Mouse (Mus musculus) liver, embryonic 15.5 days (tissue): ENCODE results near the gene Prlh. TPM values are rescaled to one million over a fixed set of nuclear protein-coding genes. Genes with fewer than 3 reads are reported as not detected.

Experiments used
- ATAC-seq: fragments of 200-750 bp; cut with Nextera tagmentation; 2 replicates; pipeline ENCODE4 v1.8.0; 2017; ENCODE audit warnings: moderate number of reproducible peaks, mild to moderate bottlenecking, moderate library complexity; ENCODE audit not compliant: insufficient read depth
- H3K27ac ChIP-seq: fragments of 300-500 bp; sonication (generic); replicated peaks from 2 replicates; pipeline ENCODE4 v1.5.1; 2015; ENCODE audit warnings: mild to moderate bottlenecking, inconsistent platforms
- H3K27me3 ChIP-seq: fragments of 300-500 bp; sonication (generic); 2 replicates; pipeline ENCODE4 v1.6.1; 2015; ENCODE audit warnings: mild to moderate bottlenecking, inconsistent platforms
- H3K36me3 ChIP-seq: fragments of 300-500 bp; sonication (generic); replicated peaks from 2 replicates; pipeline ENCODE4 v1.6.1; 2015; ENCODE audit warnings: moderate library complexity, mild to moderate bottlenecking, inconsistent platforms
- H3K4me1 ChIP-seq: fragments of 300-500 bp; sonication (generic); replicated peaks from 2 replicates; pipeline ENCODE4 v1.6.1; 2015; ENCODE audit warnings: inconsistent platforms
- H3K4me2 ChIP-seq: fragments of 300-500 bp; sonication (generic); 2 replicates; pipeline ENCODE4 v1.6.1; 2015; ENCODE audit warnings: moderate library complexity, mild to moderate bottlenecking, inconsistent platforms
- H3K4me3 ChIP-seq: fragments of 300-500 bp; sonication (generic); replicated peaks from 2 replicates; pipeline ENCODE4 v1.5.1; 2015; ENCODE audit warnings: mild to moderate bottlenecking, inconsistent platforms
- H3K9ac ChIP-seq: fragments of 300-500 bp; sonication (generic); 2 replicates; pipeline ENCODE4 v1.6.1; 2015; ENCODE audit warnings: moderate library complexity, mild to moderate bottlenecking, inconsistent platforms
- H3K9me3 ChIP-seq: fragments of 300-500 bp; sonication (generic); replicated peaks from 2 replicates; pipeline ENCODE4 v1.6.1; 2016; ENCODE audit warnings: inconsistent platforms
- WGBS: fragments of 180-500 bp; shearing (Covaris S2); methylation state at CpG from one replicate; pipeline ENCODE4 v1.1.7; 2015; ENCODE audit warnings: mixed read lengths; ENCODE audit not compliant: insufficient replicate concordance; 5-methylcytosine and 5-hydroxymethylcytosine counted together
- polyA plus RNA-seq: library from polyadenylated mRNA; unstranded; fragments of >200 nt; fragmentation: Nextera tagmentation; extraction: Ambion mirVana; gene quantifications from 2 replicates; pipeline ENCODE4 v1.2.1, GENCODE M21; 2015

The Prlh gene
- not detected in 2 replicates for polyA plus RNA-seq

DNA sequence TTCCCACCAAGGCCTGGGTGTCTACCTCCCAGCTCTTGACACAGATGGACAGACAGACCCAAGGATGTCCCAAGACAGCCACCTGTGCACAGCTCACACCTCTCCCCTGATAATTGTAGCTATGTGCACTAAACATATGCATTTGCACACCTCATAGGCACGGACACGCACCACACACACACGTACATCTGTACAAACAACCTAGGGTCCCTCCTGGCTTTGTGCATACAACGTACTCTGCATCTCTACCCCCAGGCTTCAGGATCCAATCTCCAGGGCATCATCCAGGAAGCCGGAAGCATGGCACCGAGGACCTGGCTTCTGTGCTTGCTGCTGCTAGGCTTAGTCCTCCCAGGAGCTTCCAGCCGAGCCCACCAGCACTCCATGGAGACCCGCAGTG is at the start of gene Prlh:
Prlh (plus strand) TSS at position 301 of the 400 bp plus-strand sequence.
- no peak within 1 kb of the TSS for H3K4me2 ChIP-seq
- 75% methylated on average over 8 of the region's 8 CpGs for WGBS

DNA sequence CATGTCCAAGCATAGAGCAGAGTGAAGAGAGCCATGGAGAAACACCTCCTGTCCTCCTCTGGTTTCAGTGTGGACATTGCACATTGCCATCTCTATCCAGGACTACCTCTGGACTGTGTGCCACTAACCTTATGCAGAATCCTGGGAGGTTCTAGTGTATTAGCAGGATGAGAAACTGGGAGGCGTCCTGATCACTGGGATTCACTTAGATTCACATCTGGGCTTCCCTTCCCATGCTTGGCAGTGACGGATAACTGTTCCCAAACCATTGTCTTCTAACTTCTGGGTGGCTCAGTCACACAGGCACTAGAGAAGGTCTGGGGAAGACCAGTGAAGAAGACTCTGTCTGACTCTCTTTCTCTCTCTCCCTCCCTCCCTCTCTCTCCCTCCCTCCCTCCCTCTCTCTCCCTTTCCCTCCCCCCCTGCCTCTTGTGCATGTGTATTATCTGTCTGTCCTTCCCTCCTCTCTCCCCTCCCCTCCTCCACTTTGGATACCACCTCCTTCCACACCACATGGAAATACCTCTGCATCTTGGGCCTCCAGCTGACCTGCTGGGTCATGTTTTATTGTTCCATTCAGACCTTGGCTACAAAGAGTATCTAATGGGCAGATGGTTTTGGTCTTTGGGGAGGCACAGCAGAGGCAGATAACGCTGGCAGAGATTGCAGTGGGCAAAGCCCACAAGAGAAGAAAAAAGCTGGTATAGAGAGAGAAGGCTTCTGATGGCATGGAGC is 49.5 kb upstream of the Prlh start:
- no peaks in the 10 kb centered on the region for H3K27me3 ChIP-seq
- H3K27ac ChIP-seq: no peak overlapping the region
- H3K4me1 ChIP-seq: no peaks in the 10 kb centered on the region
- no peak for ATAC-seq
- no peak overlapping the region for H3K4me2 ChIP-seq
- no peaks in the 10 kb centered on the region for H3K36me3 ChIP-seq
- WGBS: 38% methylated on average over 3 of the region's 3 CpGs
- no peak overlapping the region for H3K4me3 ChIP-seq
- H3K9me3 ChIP-seq: no peaks in the 10 kb centered on the region
- no peak overlapping the region for H3K9ac ChIP-seq

More for the DNA sequence above, at the start of gene Prlh:
- Histone ChIP-seq H3K27me3 (no peaks in the 10 kb centered on the region), H3K9me3 (no peaks in the 10 kb centered on the region), H3K9ac (no peak within 1 kb of the TSS), H3K4me1 (peaks cover 9% of the 10 kb centered on the region; the same call in 1 of the 2 replicates), H3K27ac (no peak within 1 kb of the TSS), H3K36me3 (no peaks in the 10 kb centered on the region), H3K4me3 (no peak within 1 kb of the TSS)
- ATAC-seq: no peak

DNA sequence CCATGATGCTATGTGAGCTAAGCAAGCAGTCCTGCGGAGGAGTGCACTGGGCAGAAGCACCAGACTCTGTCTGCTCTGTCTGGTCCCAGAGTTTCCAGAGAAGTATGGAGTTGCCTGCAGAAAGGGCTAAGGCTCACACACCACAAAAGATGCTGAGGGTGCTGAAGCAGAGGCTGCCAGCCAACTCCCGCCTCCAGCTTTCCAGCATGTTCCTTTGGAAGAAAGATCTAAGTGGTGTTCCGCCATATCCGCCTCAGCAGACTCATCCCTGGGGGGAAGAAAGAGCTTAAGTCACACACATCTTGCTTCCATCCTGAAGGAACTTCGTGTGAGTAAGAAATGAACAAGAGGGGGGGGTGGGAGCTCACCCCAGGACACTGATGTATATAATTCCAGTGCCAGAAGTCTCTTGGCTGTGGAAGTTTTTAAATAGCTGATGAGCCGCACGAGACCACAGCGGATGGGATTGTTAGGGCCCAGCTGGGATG is 48.9 kb upstream of the Prlh start:
- H3K9ac ChIP-seq: no peak overlapping the region
- H3K4me1 ChIP-seq: no peaks in the 10 kb centered on the region
- H3K27me3 ChIP-seq: no peaks in the 10 kb centered on the region
- H3K36me3 ChIP-seq: no peaks in the 10 kb centered on the region
- no peak overlapping the region for H3K27ac ChIP-seq
- no peak overlapping the region for H3K4me3 ChIP-seq
- WGBS: 57% methylated on average over 8 of the region's 8 CpGs
- no peak for ATAC-seq
- H3K9me3 ChIP-seq: no peaks in the 10 kb centered on the region
- H3K4me2 ChIP-seq: no peak overlapping the region

DNA sequence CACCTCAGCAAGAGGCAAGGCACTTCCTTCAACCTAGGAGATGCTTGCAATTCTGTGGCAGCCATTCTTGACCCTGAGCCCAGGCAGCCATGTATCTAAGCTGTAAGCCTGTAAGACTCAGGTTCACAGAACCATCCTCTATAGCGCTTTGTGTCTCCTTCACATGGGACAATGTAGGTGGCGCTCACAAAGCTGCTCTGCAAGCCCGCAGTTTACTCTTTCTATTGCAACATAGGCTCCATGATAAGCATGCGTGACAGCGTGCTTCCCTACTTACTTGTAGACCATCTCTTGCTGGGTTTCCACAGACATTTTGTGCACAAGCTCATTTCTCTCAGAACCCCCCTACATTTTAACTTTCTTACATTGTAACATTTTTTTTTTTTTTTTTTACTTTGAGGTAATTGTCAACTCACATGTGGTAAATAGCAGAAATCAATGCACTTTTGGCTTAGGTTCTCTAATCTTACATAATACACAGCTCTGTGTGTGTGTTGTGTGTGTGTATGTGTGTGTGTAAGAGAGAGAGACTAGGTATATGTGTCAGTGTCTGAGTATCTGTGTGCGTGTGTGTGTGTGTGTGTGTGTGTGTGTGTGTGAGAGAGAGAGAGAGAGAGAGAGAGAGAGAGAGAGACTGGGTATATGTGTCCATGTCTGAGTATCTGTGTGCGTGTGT is 48.0 kb upstream of the Prlh start:
- Histone ChIP-seq H3K4me3 (no peak overlapping the region), H3K9ac (no peak overlapping the region), H3K36me3 (no peaks in the 10 kb centered on the region), H3K27me3 (no peaks in the 10 kb centered on the region), H3K9me3 (no peaks in the 10 kb centered on the region), H3K27ac (no peak overlapping the region), H3K4me2 (no peak overlapping the region), H3K4me1 (no peaks in the 10 kb centered on the region)
- WGBS: 60% methylated on average over 7 of the region's 7 CpGs
- no peak for ATAC-seq

DNA sequence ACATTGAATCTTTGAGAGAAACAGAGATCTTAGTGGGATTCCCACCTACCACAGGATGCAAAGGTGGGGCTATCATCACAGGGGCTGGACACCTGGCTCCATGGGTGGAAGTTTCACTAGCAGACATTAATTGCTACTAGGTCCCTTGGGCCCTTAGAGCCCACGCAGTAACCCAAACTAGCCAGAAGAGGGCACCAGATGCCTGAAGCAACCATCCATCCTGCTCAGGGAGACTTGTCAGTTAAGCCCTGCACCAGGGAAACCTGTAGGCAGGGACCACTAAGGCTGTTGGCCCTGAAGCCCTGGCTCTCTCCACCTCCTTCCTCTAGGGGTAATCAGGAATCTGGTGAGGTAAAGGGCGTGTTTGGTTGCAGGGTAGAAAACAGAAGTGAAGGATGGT is 46.6 kb upstream of the Prlh start:
- Histone ChIP-seq H3K27me3 (no peaks in the 10 kb centered on the region), H3K4me2 (no peak overlapping the region), H3K9me3 (no peaks in the 10 kb centered on the region), H3K4me3 (no peak overlapping the region), H3K9ac (no peak overlapping the region), H3K4me1 (no peaks in the 10 kb centered on the region), H3K36me3 (no peaks in the 10 kb centered on the region), H3K27ac (no peak overlapping the region)
- 6% methylated on average over 2 of the region's 2 CpGs for WGBS
- ATAC-seq: no peak

DNA sequence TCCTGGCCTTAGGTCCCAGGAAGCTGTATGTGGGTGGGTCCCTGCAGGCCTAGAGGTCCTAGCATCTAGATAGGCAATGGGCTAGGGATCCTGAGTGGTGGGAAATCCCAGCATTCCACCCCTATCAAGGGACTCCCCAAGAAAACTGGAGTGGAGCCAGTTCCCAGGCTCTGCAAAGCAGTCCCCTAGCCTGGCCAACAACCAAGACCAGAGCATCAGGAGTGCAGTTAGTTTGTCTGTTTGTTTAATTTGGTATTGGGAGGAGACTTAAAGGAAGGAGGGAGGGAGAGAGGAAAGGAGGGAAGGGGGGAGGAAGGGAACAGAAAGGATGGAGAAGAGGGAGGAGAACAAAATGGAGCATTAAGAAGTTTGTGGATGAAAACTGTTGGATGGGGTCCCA is 43.7 kb upstream of the Prlh start:
- no peak overlapping the region for H3K4me3 ChIP-seq
- H3K27me3 ChIP-seq: no peaks in the 10 kb centered on the region
- ATAC-seq: no peak
- H3K36me3 ChIP-seq: no peaks in the 10 kb centered on the region
- no peaks in the 10 kb centered on the region for H3K4me1 ChIP-seq
- H3K4me2 ChIP-seq: no peak overlapping the region
- no peak overlapping the region for H3K9ac ChIP-seq
- no peak overlapping the region for H3K27ac ChIP-seq
- no peaks in the 10 kb centered on the region for H3K9me3 ChIP-seq

DNA sequence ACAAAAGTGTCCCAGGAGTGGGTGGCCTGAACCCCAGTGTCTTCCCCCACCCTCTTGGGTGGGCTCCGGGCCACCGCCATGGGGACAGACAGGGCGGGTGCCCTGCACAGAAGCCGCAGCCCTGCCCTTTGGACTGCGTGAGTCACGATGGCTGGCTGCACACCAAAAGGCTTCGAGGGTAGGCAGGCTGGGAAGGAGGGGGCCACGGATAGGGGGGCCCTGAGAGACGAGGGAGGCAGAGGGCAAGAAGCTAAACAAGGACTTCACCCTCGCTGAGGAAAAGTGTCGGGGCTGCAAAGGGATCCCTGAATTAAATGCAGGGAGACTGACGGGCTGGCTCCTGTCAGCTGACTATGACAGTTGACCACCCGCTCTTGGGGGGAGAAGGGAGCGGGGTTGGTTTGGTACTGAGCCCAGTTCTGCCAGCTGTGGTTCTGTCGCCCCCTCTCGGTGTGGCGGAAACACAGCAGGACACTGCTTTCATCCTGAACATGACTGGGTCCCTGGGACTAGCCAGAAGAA is 43.2 kb upstream of the Prlh start:
- H3K4me1 ChIP-seq: no peaks in the 10 kb centered on the region
- no peak for ATAC-seq
- no peaks in the 10 kb centered on the region for H3K9me3 ChIP-seq
- no peaks in the 10 kb centered on the region for H3K36me3 ChIP-seq
- H3K4me3 ChIP-seq: no peak overlapping the region
- no peak overlapping the region for H3K4me2 ChIP-seq
- H3K27ac ChIP-seq: no peak overlapping the region
- 41% methylated on average over 17 of the region's 17 CpGs for WGBS
- no peak overlapping the region for H3K9ac ChIP-seq
- H3K27me3 ChIP-seq: peaks cover 1% of the 10 kb centered on the region; the same call in 1 of the 2 replicates

DNA sequence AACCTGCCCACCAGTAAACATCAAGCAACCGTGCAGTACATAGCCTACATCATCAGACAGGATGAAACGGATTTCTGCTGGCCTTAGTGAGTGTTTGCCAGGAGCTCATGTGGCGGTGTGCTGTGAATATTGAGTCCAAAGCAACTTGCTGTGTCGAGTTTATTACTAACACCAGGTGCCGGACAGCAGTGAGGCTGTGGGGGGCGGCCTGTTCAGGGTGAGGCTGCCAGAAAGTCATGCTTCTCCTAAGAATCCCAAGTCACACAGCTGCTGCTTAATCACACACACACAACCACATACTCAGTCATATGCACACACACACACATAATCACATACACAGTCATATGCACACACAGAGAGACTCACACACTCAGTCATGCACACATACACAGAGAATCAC is 39.7 kb upstream of the Prlh start:
- WGBS: 57% methylated on average over 6 of the region's 6 CpGs
- no peak overlapping the region for H3K27ac ChIP-seq
- H3K9ac ChIP-seq: no peak overlapping the region
- ATAC-seq: no peak
- no peak overlapping the region for H3K4me2 ChIP-seq
- H3K4me3 ChIP-seq: no peak overlapping the region
- H3K9me3 ChIP-seq: no peaks in the 10 kb centered on the region
- 0 out of 2 replicates have a peak, but pooled peaks cover 2% of the 10 kb centered on the region for H3K4me1 ChIP-seq
- no peaks in the 10 kb centered on the region for H3K36me3 ChIP-seq
- H3K27me3 ChIP-seq: peaks cover 26% of the 10 kb centered on the region; the same call in 1 of the 2 replicates

DNA sequence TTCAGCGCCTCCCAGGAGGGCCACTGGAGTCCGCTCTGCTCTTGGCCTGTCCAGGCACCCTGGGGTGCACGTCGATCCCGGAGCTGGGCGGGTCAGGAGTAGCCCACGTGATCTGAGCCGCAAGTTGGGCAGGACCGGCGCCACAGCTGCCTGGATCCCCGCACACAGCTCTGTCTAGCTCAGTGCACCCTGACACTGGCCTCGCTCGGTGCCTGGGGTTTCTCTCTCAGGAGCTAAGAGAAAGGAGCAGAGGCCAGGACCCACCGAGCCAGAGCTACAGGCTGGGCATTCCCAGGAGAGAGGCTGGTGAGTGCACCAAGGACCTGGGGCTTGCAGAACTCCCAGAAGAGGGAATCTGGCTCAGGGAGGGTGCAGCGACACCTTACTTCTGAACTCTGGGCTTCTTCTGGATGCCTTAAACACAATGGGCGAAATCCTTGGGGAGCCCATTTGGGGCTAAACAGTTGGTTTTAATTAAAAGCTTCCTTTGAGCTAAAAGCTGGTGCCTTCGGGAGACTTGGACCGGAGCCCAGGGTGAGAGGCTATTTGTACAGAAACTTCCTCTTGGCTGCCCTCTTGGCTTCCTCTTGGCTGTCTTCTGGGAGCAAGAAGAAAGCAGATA is 37.8 kb upstream of the Prlh start, which contains the start of gene Mlph:
Mlph (plus strand) TSS at position 138 of the 622 bp plus-strand sequence.
- peak within 1 kb of the TSS; percentile 33 for H3K4me2 ChIP-seq
- H3K9ac ChIP-seq: no peak within 1 kb of the TSS
- 10% methylated on average over 18 of the region's 18 CpGs for WGBS
- ATAC-seq: no peak
- 0 out of 2 replicates have a peak, but pooled peaks cover 2% of the 10 kb centered on the region for H3K4me1 ChIP-seq
- no peaks in the 10 kb centered on the region for H3K36me3 ChIP-seq
- no peak within 1 kb of the TSS for H3K27ac ChIP-seq
- no peak within 1 kb of the TSS for H3K4me3 ChIP-seq
- H3K27me3 ChIP-seq: peaks cover 26% of the 10 kb centered on the region; the same call in 1 of the 2 replicates
- no peaks in the 10 kb centered on the region for H3K9me3 ChIP-seq

DNA sequence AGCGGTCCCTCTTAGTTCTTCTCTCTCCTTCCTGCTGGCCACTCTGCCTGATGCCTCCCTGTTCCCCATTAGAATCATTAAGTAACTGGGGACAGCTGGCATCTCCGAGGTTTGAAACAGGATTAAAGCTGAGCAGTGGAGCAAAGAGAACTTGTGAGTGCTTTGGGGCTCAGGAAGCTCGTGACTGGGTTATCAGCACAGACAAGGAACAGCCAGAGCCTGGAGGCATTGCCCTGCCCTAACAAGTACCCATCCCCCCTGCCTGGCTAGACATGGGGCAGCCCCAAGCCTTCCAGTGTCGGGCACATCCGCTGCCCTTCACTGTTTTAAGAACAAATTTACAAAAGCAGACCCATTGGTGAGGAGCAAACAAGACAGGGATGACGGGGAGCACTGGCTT is 35.4 kb upstream of the Prlh start:
- H3K9ac ChIP-seq: no peak overlapping the region
- 0 out of 2 replicates have a peak, but pooled peaks cover 2% of the 10 kb centered on the region for H3K4me1 ChIP-seq
- ATAC-seq: no peak
- peaks cover 26% of the 10 kb centered on the region; the same call in 1 of the 2 replicates for H3K27me3 ChIP-seq
- H3K4me3 ChIP-seq: no peak overlapping the region
- no peak overlapping the region for H3K4me2 ChIP-seq
- H3K27ac ChIP-seq: no peak overlapping the region
- H3K36me3 ChIP-seq: no peaks in the 10 kb centered on the region
- 33% methylated on average over 6 of the region's 6 CpGs for WGBS
- H3K9me3 ChIP-seq: no peaks in the 10 kb centered on the region

DNA sequence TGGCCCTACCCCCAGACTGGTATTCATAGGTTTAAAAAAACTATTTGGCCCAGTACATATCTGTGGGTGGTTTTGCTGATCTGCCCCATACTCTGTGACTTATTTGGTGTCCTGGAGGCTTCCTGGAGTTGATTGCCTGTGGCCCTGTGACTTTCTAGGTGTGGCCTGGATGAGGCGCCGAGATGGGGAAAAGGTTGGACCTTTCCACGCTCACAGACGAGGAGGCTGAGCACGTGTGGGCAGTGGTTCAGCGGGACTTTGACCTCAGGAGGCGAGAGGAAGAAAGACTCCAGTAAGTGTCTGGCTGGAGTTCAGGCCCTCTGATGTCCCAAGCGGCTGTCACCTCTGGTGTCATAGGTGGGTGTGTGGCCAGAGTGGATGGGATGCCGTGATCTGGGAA is 31.2 kb upstream of the Prlh start:
- Histone ChIP-seq H3K27ac (no peak overlapping the region), H3K4me1 (no peaks in the 10 kb centered on the region), H3K9me3 (no peaks in the 10 kb centered on the region), H3K4me3 (no peak overlapping the region), H3K27me3 (peaks cover 7% of the 10 kb centered on the region; the same call in 1 of the 2 replicates), H3K9ac (no peak overlapping the region), H3K36me3 (no peaks in the 10 kb centered on the region), H3K4me2 (no peak overlapping the region)
- 75% methylated on average over 9 of the region's 9 CpGs for WGBS
- no peak for ATAC-seq
